12 mouse cellular contexts compared by ENCODE assay signal in the genomic region with DNA sequence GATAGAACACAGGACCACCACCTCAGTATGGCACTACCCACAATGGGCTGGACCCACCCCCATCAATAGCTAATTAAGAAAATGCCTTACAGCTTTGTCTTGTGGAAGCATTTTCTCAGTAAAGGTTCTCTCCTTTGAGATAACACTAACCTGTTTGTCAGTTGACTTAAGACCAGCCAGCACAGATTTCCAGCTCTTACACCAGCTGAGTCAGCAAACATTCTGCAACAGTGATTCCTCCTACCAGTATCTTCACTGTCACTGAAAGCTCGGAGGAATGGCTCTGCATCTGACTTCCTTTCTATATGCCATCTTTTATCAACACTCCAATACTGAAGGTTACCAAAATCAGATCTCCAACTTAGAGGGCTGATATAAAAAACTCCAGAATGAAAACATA.
"Had no signal": no experiment of that assay in that cellular context is flagged by ENCODE, and none has a peak within 500 bp of the region (broad histone marks: within the 10 kb centered on the region; RNA-seq: fewer than 3 reads in every experiment).

No protein-coding gene starts in this region.

- H3K36me3 ChIP-seq: limb, embryonic 13.5 days; midbrain, embryonic 12.5 days; stomach, embryonic 15.5 days had no signal

- H3K9ac ChIP-seq: limb, embryonic 13.5 days; liver, embryonic 14.5 days; midbrain, embryonic 12.5 days; stomach, embryonic 15.5 days had no signal

- DNase-seq: kidney, postnatal 10 days; kidney, postnatal 4 days; left cerebral cortex, postnatal 4 days; lung, adult 18-20 months; right cerebral cortex, adult 18-20 months; right cerebral cortex, postnatal 4 days; thymus, postnatal 25 days had no signal

- H3K9me3 ChIP-seq: limb, embryonic 13.5 days; midbrain, embryonic 12.5 days; stomach, embryonic 15.5 days had no signal

- H3K4me3 ChIP-seq: layer of hippocampus, adult 2 months; limb, embryonic 13.5 days; midbrain, embryonic 12.5 days; stomach, embryonic 15.5 days had no signal

- H3K4me1 ChIP-seq: stomach, embryonic 15.5 days had no signal

- H3K27ac ChIP-seq: layer of hippocampus, adult 2 months; limb, embryonic 13.5 days; liver, embryonic 14.5 days; midbrain, embryonic 12.5 days; stomach, embryonic 15.5 days had no signal
